Mouse (Mus musculus) thymus, adult 18-20 months (tissue): ENCODE results near the gene Usp20.
A peak's percentile ranks its signal among the peaks of the same experiment; 100 is the strongest.

ENCODE experiments used
- DNase-seq, 2 experiments: peaks; one replicate each; pipeline ENCODE4 v3.0.0; 2022; ENCODE audit warnings: mixed read lengths in 2 of 2

Usp20 gene

GRCm38 (mm10) chr2:30990221-30990620, 8.1 kb downstream of the Usp20 start:
- no peak for DNase-seq

DNA sequence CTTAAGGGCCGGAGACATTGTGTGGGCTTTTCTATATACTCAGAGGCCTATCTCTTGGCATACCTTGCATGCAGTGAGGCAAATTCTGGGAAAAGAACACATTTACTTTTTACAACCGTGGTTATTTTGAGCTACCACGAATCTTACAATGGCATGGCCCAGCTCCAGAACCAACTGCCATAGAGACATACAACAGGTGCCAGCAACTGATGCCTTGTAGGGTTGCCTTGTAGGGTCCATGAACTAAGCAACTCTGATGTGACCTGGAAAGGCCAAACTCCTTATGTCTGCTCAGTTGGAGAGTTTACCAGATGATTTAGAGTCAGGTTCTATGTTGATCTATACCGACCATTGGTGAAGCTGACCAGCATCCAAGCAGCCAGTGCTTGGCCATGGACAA, 12.8 kb downstream of the Usp20 start:
- DNase-seq = no peak

DNA sequence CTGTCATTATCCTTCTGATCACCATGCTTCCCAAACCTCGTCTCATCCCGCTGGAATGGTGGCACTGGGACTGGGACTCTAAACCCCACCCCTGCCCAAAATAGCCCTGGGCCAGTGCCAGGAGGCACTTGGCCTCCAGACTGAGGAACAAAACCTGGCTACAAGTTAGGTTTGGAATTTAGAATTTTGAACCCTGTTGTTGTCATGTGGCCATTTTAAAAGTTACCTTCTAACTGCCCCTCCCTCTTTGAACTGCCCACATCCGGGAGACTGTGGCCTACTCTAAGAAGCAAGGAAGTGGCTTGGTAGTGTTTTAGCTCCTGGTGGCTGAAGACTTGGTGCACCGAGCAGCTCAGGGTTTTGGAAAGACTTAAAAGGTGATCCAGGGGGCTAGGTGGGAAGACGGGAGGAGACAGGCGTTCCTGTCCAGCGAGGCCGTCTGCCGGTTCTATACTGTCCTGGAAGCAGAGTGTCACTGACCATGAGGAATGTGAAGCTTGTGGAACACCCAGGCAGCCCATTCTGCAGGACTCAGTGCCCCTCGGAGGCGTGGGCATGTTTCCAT, 13.4 kb downstream of the Usp20 start:
- no peak for DNase-seq

GRCm38 (mm10) chr2:30998443-30999260, 16.6 kb downstream of the Usp20 start:
- DNase-seq = no peak

GRCm38 (mm10) chr2:31002857-31003256, 20.8 kb downstream of the Usp20 start:
- no peak for DNase-seq

DNA sequence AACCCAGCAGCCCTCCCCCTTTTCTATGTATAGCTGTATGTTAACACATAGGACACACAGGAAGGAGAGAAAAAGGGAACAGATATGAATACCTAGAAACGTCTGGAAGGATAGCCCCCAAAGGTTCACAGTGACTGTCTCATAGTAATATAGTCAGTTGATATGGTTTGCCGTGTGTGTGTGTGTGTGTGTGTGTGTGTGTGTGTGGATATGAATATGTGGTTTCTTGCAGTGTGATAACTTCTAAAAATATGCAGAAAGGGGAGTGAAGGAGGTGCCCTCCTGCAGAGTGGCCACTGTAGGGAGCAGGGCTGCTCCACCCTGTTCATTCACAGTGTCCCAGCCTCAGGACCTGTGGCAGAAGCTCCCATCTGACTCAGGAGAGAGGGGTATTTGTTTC, 23.4 kb downstream of the Usp20 start:
- DNase-seq = no peak

DNA sequence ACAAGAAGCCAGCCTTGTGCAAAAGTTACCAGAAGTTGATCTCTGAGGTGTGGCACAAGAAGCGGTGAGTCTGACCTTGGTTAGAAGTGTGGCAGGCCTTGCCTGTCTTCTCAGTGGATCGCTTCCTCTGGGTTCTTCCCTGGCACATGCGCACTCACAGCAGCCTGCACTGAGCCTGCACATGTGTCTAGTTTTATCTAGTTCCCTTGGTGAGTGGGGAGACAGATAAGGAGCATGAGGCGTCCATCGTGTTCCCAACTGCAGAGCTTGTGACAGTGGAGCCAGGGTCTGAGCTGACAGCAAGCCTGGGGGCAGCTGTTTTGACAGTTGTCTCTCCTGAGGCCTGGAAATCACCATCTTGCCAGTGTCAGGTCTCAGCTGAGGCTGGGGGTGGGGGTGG, 24.4 kb downstream of the Usp20 start:
- no peak for DNase-seq

DNA sequence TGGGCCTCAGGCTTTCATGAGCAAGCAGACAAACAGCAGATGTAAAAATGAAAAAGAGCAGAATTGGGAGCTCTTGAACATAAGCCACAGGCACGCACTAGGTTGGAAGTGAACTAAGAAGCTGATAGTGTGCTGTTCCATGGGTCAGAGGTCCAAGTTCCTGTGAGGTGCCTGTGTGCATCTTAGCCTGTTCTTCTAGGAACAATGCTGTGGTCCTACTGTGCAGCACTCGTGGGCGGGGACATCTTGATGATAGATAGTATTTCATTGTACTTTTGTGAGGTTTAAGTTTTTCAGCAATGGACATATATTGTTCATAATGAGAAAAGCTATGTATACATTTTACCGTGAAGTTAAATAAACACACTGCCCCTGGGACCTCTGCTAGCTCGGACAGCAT, 25.1 kb downstream of the Usp20 start:
- DNase-seq = no peak

DNA sequence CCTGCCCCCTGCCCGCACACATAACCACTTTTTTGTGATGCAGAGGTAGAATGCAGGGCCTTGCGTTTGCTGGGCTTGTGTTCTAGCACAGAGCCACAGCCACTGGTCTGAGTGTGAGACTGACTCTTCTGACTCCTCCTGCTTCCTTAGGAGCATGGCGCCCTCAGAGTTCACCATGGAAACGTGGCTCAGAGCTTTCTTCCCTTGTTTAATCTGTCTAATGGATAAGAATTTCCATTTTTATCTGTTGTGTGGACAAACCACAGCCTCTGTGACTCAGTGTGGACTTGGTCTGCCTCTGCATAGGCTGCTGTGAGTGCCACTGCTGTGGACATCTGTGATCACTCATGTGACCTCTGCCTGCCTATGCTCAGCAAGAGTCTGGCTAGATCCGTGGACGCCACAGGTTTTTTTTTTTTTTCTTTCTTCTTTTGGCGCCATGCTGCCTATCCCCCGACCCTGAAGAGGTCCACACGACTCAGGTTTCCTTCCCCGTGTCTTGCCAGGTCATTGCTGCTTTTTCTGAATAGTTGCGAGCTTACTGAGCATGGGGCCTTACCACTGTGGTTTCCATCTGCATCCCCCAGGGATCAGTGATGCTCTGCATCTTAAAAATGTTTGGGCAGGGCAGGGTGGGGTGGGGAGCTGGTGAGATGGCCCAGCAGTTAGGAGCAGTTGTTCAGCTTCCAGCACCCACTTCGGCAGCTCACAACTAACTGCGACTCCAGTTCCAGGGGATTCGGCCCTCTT, 31.5 kb downstream of the Usp20 start:
- DNase-seq = no peak

- no peak for DNase-seq
Measured at GRCm38 (mm10) chr2:31017625-31018317, 35.7 kb downstream of the Usp20 start.

DNA sequence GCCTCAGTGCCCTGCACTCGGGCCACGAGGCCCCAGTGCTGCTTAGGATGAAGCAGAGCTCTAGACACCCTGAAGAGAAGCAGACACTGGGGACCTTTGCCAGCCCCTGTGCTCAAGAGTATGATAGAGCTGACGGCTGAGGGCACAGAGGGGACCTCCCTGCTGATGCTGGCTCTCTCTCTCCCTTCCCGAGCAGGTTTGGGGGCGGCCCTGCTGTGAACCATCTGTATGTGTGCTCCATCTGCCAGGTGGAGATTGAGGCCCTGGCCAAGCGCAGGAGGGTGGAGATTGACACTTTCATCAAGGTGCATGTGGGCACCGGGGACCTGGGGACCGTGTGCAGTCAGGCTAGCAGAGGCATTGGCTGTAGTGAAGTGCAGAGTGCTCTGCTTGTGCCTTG, 36.4 kb downstream of the Usp20 start:
- DNase-seq = no peak

- no peak for DNase-seq
Measured at GRCm38 (mm10) chr2:31019011-31019410, 36.9 kb downstream of the Usp20 start.

GRCm38 (mm10) chr2:31020202-31020601, 38.1 kb downstream of the Usp20 start:
- no peak for DNase-seq

DNA sequence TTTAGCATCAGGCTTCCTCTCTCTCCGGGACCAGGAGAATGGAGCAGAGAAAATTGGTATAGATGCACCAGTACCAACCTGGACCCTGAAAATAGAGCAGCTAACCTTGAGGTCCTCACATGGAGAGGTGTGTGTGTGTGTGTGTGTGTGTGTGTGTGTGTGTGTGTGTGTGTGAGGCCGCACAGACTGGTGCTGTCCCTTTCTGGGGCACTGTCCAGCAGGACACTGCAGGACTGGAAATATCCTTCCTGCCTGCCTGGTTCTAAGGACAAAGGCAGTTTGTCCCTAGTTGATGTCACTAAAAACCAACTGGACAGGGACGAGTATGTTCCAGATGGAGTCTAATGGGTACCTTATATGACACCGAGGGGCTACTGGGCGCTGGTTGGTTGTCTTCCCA, 41.9 kb downstream of the Usp20 start:
- DNase-seq = no peak

DNA sequence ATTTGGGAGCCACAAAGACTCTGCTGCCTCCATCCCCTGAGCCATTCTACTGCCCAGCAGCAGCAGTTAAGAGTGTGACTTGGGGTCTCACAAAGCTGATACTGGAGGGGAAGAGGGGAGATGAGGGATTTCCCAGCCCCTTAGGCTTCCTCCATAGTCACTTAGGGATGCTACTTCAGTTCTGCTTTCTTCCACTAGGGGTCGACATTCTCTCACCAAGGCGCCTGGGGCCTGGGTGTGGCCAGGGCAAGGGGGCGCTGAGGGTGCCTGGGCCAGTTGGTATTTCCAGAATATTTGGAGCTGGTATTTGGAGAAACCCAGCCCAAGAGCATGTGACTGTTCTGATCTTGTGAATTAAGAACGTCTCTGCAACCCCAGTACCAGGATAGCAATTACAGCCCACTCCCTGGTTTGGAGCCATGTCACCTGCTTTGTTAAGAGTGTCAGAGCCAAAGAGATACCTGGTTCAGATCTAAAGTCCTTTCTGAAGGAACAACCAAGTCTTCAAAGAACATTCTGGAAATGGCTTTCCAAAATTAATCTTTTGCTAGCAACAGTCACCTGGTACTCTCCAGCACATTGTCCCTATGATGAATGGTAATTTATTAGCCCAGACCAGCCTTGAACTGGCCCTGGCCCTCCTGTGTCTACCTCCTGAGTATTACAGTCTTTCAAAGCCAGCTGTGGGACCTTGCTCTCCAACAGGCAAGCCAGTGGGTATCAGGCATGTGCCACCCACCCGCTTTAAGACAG, 42.7 kb downstream of the Usp20 start:
- DNase-seq = peak in 1 of 2 experiments; percentile 45

DNA sequence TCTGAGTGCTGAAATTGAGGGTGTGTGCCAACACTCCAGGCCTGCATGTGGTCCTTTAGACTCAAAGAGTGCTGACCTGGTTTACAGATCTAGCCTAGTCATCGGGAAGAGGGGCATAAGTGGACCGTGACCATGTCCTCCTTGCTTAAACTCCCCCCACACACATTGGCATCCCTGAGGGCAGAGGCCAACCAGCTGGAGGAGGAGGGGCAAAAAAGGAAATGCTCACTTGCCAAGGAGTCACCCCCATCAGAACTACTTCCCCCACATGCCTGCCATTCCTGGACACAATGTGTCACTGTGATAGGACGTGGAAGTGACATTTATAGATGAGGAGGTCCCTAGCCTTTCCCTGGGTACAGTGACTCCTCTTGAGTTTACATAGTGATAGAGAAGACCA, 43.4 kb downstream of the Usp20 start:
- DNase-seq = no peak

- DNase-seq = no peak
Measured at GRCm38 (mm10) chr2:31026642-31027041, 44.6 kb downstream of the Usp20 start.

DNA sequence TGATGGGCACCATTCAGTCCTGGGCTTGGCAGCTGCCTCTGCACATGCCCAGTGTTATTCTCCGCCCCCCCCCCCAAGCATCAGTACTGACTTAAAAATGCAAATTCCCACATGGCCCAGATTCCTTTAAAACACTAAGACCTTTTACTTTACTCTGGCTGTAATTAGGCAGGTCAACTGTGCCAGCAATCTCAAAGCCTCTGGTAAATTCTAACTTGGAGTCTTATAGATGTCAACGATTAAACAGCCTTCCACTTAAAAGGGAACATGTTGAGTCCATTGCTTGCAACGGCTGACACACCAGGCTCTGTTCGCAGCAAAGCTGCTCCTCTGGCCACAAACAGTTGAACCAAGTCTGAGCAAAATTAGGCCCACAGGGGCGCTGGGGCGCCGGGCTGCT, 49.9 kb downstream of the Usp20 start:
- no peak for DNase-seq

GRCm38 (mm10) chr2:31036811-31037210, 54.7 kb downstream of the Usp20 start:
- no peak for DNase-seq

DNA sequence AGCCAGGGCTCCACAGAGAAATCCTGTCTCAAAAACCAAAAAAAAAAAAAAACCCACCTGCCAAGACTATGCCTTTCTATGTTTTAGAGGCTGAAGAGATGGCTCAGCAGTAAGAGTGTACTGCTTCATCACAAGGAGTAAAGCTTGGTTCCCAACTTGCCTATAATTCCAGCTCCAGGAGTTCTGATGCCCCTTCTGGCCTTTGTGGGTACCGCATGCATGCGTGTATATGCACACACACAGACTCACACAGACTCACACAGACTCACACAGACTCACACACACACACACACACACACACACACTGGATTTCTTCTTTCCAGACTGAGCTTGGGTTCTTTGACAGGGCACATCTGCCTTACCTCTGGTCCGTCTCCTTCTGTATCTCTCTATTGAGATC, 58.0 kb downstream of the Usp20 start:
- no peak for DNase-seq

- DNase-seq = no peak
Measured at GRCm38 (mm10) chr2:31040487-31040886, 58.4 kb downstream of the Usp20 start.

DNA sequence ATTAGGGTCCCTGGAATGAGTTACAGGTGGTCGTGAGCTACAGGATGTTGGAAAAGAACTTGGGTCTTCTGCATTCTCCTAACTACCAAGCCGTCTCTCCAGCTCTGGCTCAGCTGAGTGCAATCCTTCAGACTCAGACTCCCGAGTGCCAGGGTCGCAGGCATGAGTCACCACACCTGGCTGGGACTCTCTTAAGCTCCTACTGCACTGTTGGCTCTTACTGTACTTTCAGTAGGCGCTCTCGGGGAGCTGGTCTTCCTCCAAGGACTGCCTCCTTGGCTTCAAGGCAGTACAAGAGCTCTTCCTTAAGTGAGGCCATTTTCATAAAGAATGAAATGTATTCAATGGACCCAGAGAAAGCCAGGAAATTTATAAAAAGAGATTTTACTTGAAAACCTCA, 59.3 kb downstream of the Usp20 start:
- no peak for DNase-seq

- DNase-seq = no peak
Measured at GRCm38 (mm10) chr2:31042881-31043280, 60.8 kb downstream of the Usp20 start.
